Mouse (Mus musculus): ENCODE measurements around the gene Mrpl4. TPM values are rescaled to one million over a fixed set of nuclear protein-coding genes. Genes with fewer than 3 reads are reported as not detected.

The Mrpl4 gene
- total and polyA plus RNA-seq, 3 experiments, result 280 to 474 TPM; not detected in 1

- Histone ChIP-seq H3K27ac (ENCODE audit: control insufficient read depth, low read depth, low read length) (no peak overlapping the region), H3K9me3 (replicated peaks; ENCODE audit: insufficient read depth, low read length) (no peaks in the 10 kb centered on the region), H3K4me3 (ENCODE audit: control insufficient read depth in 1 of 2, insufficient read depth in 1 of 2, low read depth in 2 of 2, low read length in 2 of 2) (no peak overlapping the region), H3K4me1 (ENCODE audit: control insufficient read depth in 1 of 2, insufficient read depth in 2 of 2, low read length in 2 of 2) (peaks cover 3 to 27% of the 10 kb centered on the region in 2 experiments), H3K9ac (ENCODE audit: control insufficient read depth, low read depth, low read length, poor library complexity, severe bottlenecking) (no peak overlapping the region), H3K27me3 (ENCODE audit: control insufficient read depth in 1 of 2, insufficient read depth in 2 of 2, low read length in 2 of 2) (no peaks in the 10 kb centered on the region), H3K79me2 (ENCODE audit: control insufficient read depth, insufficient read depth, low read length, poor library complexity) (no peaks in the 10 kb centered on the region), H3K36me3 (ENCODE audit: control insufficient read depth in 1 of 2, insufficient read depth in 2 of 2, low read length in 2 of 2) (peaks cover 0 to 14% of the 10 kb centered on the region in 2 experiments; a peak in 2 of 4 replicates)
- DNase-seq (ENCODE audit: low read depth, low spot score), result no peak
- no peak for TF ChIP-seq GABPA (IDR thresholded peaks at IDR 0.05; ENCODE audit: low read depth, low read length)
- no peak for TF ChIP-seq USF1 (IDR thresholded peaks at IDR 0.05; ENCODE audit: low read depth, low read length)
Measured at GRCm38 (mm10) chr9:20965606-20966005, 36.9 kb upstream of the Mrpl4 start.

GRCm38 (mm10) chr9:20966008-20966407, 36.5 kb upstream of the Mrpl4 start:
- H3K4me3 ChIP-seq (ENCODE audit: control insufficient read depth in 1 of 2, insufficient read depth in 1 of 2, low read depth in 2 of 2, low read length in 2 of 2), result no peak overlapping the region
- peaks cover 0 to 14% of the 10 kb centered on the region in 2 experiments; a peak in 2 of 4 replicates for H3K36me3 ChIP-seq (ENCODE audit: control insufficient read depth in 1 of 2, insufficient read depth in 2 of 2, low read length in 2 of 2)
- H3K9ac ChIP-seq (ENCODE audit: control insufficient read depth, low read depth, low read length, poor library complexity, severe bottlenecking), result no peak overlapping the region
- no peak for TF ChIP-seq SIN3A (IDR thresholded peaks at IDR 0.05; ENCODE audit: low read length)
- TF ChIP-seq EP300 (IDR thresholded peaks at IDR 0.05; ENCODE audit: low read depth in 1 of 2, low read length in 2 of 2), result 0 out of 4 replicates have a peak, but pooled peaks have one; percentile 13 to 37
- H3K9me3 ChIP-seq (replicated peaks; ENCODE audit: insufficient read depth, low read length), result no peaks in the 10 kb centered on the region
- H3K27me3 ChIP-seq (ENCODE audit: control insufficient read depth in 1 of 2, insufficient read depth in 2 of 2, low read length in 2 of 2), result no peaks in the 10 kb centered on the region
- no peak for DNase-seq (ENCODE audit: low read depth, low spot score)
- H3K4me1 ChIP-seq (ENCODE audit: control insufficient read depth in 1 of 2, insufficient read depth in 2 of 2, low read length in 2 of 2), result peaks cover 3 to 26% of the 10 kb centered on the region in 2 experiments
- H3K79me2 ChIP-seq (ENCODE audit: control insufficient read depth, insufficient read depth, low read length, poor library complexity), result no peaks in the 10 kb centered on the region
- H3K27ac ChIP-seq (ENCODE audit: control insufficient read depth, low read depth, low read length), result no peak overlapping the region

DNA sequence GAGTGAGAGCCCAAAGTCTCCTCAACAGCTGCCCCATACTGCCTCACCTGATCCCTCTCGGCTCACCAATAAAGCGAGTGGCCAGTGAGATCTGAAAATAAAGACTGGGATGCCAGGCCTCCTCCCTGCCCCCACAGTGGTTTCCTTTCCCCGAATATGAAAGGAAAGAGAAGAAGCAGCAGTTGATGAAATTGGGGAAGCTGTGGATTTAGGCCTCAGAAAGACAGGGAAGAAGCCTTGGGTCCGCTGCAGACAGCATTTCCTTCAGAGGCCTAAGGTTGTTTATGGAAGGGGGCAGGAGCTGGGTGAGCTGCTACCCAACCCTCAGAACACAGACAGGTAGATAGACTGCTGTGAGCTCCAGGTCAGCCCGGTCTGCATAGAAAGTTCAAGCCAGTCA, 35.8 kb upstream of the Mrpl4 start:
- no peak for TF ChIP-seq EP300 (IDR thresholded peaks at IDR 0.05; ENCODE audit: low read depth in 1 of 2, low read length in 2 of 2)
- TF ChIP-seq ZMIZ1 (IDR thresholded peaks at IDR 0.05; ENCODE audit: low read depth, low read length), result no peak
- no peak; the same call in 1 of the 2 replicates for TF ChIP-seq ZC3H11A (IDR thresholded peaks at IDR 0.05; ENCODE audit: low read depth, low read length)
- TF ChIP-seq NELFE (IDR thresholded peaks at IDR 0.05; ENCODE audit: low read depth, low read length), result no peak
- no peak for TF ChIP-seq SMC3 (IDR thresholded peaks at IDR 0.05; ENCODE audit: low read depth, low read length)
- no peak for TF ChIP-seq CHD2 (IDR thresholded peaks at IDR 0.05; ENCODE audit: low read length)
- TF ChIP-seq RAD21 (IDR thresholded peaks at IDR 0.05; ENCODE audit: low read depth, low read length), result no peak
- Histone ChIP-seq H3K9me3 (replicated peaks; ENCODE audit: insufficient read depth, low read length) (no peaks in the 10 kb centered on the region), H3K79me2 (ENCODE audit: control insufficient read depth, insufficient read depth, low read length, poor library complexity) (no peaks in the 10 kb centered on the region), H3K36me3 (ENCODE audit: control insufficient read depth in 1 of 2, insufficient read depth in 2 of 2, low read length in 2 of 2) (peaks cover 0 to 8% of the 10 kb centered on the region in 2 experiments; a peak in 2 of 4 replicates), H3K4me3 (ENCODE audit: control insufficient read depth in 1 of 2, insufficient read depth in 1 of 2, low read depth in 2 of 2, low read length in 2 of 2) (no peak overlapping the region), H3K9ac (ENCODE audit: control insufficient read depth, low read depth, low read length, poor library complexity, severe bottlenecking) (no peak overlapping the region), H3K27me3 (ENCODE audit: control insufficient read depth in 1 of 2, insufficient read depth in 2 of 2, low read length in 2 of 2) (no peaks in the 10 kb centered on the region), H3K27ac (ENCODE audit: control insufficient read depth, low read depth, low read length) (no peak overlapping the region), H3K4me1 (ENCODE audit: control insufficient read depth in 1 of 2, insufficient read depth in 2 of 2, low read length in 2 of 2) (peaks cover 3 to 18% of the 10 kb centered on the region in 2 experiments)
- DNase-seq (ENCODE audit: low read depth, low spot score), result no peak
